Mouse (Mus musculus): Measurements from ENCODE around the gene Tomm22.

DNA sequence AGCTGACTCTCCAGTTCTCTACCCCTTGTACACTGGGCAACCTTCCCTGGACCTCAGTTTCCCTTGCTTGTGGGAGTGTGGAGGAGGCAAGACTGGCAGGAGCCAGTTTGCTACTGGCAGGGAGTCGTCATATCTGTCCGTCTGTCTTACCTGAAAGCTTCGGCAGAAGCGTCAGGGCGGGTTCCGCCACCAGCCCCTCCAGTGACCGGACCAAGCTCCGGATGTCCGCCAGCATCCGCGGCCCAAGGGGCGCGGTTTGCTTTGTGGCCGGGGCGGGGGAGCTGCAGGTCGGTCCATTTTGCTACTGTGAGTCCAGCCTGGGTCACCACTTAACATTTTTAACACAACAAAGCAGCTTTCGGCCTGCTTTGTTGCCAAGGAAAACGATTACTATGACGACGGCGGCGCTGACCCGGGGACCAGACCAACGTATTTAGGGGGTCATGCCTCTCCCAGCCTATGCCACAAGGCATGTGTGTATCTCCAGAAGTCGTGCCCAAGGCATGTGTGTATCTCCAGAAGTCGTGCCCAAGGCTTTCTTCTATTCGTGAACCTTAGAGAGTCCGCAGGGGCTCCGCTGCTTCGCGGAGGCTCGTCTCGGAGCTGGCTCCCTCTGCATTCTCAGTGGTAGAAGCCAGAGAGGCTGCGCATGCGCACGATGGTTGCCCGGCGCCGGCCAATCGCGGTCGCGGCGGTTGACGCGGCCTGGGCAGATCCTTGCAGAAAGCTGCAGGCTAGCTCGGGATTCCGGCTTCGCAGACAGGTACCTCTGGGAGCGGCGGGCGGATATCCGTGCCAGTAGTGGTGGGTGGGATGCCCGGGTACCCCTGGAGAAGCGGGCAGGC is 11.9 kb upstream of the Tomm22 start, which contains the start of the genes Fam227a and Cby1:
- TF ChIP-seq CTCF (IDR thresholded peaks at IDR 0.05; ENCODE audit: insufficient read depth, low read depth, low read length) (no peak), POLR2A (IDR thresholded peaks at IDR 0.05; ENCODE audit: insufficient read depth, low read depth, low read length) (peak; percentile 84)
